Mouse (Mus musculus) kidney, adult 2 months (tissue): ENCODE results near the gene Qser1.

Experiments
- CTCF ChIP-seq: fragments of 200-500 bp; conservative IDR thresholded peaks from 2 replicates; pipeline ENCODE4 v1.5.1; 2011; ENCODE audit warnings: low read depth, mild to moderate bottlenecking, control low read depth, low read length, moderate library complexity, mixed read lengths; ENCODE audit not compliant: insufficient read depth, insufficient read length
- POLR2A ChIP-seq: fragments of 200-500 bp; IDR thresholded peaks from one replicate; pipeline ENCODE4 v1.6.1; 2011; ENCODE audit warnings: low read depth, low read length, control low read depth

DNA sequence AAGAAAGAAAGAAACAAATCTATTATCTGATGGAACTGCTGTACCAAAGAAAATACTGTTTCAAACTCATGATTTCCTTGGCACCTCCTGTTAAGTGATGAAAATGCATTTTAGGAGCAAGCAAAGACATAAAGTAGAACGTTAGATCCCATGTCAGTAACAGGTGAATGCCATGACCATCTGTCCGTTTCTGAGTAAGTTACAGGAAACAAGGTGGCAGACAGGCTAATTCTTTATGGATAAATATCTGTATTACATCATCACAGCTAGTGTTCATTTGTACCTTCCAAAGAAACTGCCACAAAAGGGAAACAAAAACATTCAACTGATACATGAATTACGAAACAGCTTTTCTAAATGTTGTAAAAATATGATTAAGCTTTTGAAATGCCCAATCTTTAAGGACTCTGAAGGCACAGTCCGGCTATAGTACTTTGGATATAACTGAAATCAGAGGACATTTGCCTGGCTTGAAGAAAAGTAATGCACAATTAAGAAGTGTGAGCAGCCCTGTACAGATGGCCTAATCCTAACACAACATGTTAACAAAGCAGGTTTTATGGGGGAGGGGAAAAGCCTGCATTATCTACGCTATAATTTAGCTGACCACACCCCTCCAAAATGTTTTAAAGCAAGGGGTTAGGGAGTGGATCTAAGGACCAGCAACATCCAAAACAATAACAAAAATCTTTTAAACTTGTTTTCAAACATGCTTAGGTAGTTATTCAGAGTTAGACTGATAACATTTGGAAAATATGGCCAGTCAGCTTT, 2.2 kb downstream of the Qser1 start:
- TF ChIP-seq CTCF = no peak
- TF ChIP-seq POLR2A = no peak
